Mouse (Mus musculus): ENCODE data around the gene Rbm26.

Rbm26 gene

DNA sequence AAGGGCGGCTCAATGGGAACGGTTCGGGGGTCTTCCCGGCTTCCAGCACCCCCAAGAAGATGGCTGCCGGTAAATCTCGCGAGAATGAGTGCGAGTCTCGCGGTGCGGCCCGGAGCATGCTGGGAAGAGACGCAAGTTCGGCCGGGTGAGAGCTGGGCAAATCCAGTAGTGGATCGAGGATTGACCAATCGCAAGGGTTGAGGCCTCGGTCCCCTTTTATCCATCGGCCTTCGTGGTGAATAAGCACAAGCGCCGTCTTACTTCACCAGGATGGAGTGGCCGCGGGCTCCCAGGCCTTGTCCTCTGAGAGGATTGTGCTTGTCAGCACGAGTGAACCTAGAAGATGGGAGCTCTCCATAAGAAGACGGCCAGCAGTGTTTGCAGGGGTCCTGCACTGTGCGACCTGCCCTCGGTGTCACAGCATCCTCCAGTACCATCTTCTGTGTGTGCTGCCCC, at the start of gene Rbm26:
Gene Rbm26 (minus strand): TSS at position 90 of the 456 bp plus-strand sequence.
- DNase-seq (ENCODE audit: low spot score), result peak; percentile 95

DNA sequence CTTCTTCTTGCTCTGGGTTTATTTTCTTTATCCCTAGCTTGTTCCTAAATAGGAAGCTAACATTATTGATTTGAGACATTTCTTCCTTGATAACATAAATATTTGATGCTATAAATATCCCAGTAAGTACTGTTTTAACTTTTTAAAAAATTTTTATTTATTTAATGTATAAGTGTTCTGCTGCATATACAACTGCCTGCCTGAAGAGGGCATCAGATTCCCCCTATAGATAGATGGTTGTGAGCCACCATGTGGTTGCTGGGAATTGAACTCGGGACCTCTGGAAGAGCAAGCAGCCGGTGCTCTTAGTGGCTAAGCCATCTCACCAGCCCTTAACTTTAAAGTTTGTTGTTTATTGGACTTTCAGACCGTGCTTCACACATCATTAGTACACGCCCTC, 48.7 kb upstream of the Rbm26 start:
- DNase-seq (ENCODE audit: low spot score), result no peak

DNA sequence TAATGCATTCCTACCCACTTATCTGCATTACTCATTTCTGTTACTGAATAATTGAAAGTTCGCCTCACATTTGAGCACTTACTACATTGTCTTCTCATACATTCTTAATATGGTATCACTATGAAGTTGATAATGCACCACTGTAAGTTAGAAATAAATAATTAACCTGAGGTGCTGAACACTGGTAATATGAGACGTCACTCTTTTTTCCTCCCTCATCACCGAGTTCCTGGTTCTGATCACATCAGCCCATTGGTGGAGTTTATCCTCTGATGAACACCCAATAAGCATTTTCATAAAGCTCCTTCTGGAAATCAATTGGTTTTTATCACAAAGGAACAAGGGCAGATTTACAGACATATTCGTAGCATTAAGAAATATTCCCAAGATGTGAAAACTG, 45.1 kb upstream of the Rbm26 start:
- DNase-seq (ENCODE audit: low spot score), result no peak

DNA sequence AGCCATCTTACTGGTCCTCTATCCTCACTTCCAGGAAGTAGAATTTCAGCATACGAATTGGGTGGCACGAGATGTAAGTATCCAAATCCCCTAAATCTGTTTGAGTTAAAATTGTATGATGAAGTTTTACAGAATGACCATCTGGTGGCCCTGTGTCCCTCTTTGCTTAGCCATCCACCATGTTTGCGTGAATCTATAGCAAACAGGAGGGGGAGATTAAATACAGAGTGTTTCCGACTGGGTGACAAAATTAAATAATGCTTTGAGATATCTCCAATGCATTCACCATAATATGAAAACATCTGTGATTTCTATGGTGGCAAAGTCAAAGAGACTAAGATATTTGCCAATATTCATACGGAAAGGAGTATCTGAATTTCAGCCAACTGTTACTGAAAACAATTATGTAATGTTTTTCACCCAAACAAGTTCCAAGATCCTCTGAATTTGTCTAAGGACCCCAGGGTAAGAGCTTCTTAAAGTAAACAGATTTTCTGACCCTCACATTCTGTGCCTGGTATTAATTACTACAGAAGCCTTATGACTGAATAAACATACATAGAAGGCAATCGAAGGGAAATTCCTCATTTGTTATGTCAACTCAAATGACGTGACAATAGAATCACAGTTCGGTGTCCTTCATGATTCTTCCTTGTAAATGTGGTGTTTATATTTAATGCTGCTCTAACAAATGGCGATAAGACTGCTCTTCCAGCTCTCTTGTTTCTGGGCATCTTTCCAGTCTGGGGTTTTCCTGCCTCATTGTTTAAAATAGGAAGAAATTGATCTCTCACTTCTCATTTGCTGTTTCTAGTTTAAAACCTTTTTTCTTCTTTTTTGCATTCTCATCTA, 42.6 kb upstream of the Rbm26 start:
- peak; percentile 9 for DNase-seq (ENCODE audit: low spot score)

DNA sequence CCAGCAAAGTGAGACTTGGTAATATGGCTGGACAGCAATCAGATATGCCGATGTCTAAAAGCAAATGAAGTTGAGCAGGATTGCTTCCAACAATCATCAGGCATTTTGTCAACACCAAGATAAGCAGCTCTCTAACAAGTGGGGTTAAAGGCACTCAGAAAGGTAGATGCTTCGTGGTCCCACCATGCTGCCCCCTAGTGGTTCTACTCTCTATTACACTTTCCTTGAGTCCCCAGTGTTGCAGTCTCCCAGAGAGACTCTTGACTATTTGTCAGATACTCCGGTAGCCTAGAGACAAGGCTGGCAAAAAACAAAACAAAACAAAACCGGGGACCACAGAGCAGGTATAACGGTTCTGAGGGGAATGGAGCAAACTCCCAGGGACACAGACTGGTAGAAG, 21.3 kb upstream of the Rbm26 start:
- no peak for DNase-seq (ENCODE audit: low spot score)

DNA sequence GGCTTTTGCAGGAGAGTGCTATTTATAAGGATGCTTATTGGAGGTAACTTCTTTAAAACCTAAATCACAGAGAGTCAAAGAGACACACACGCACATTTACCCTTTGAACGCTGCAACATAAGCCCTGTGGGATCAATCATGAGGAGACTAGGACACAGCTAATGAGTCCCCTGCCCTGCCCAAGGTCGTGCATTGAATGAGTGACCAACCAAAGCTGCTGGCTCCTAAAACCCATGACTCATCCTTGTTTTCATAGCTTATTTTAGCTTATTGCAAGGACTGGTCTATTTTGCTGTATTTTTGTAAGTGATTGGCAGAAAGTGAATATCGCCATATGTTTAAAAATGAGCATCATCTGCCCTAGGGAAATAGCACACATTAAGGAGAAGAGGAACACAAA, 17.6 kb upstream of the Rbm26 start:
- DNase-seq (ENCODE audit: low spot score), result no peak

DNA sequence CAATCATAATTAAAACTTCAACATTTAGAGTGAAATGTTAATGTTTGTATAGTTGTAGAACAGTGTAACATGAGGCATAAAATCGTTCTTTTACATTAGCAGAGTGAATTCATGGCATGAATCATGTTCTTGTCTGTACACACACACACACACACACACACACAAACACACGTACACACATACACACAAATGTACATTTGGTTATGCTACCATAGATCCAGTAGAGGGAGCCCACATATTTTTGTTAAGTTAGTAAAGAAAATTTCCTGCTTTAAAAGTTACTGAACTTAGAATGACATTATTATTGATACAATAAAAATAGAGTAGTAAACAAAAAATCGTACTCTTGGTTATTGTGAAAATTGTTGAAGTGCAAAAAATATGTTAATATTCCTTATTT, 7.7 kb upstream of the Rbm26 start:
- DNase-seq (ENCODE audit: low spot score), result peak; percentile 21

DNA sequence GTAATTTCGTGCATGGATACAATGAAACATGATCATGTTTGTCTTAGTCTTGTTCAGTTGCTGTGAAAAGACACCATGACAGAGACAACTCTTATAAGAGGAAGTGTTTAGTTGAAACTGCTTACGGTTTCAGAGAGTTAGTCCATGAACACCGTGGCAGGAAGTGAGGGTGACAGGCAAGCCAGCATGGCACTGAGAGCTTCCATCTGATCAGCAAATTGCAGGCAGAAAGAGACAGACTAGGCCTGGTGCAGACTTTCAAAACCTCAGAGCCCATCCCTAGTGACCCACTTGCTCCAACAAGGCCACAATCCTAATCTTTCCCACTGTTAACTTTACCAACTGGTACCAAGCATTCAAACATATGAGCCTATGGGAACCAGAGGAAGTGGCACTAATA, 5.7 kb upstream of the Rbm26 start:
- DNase-seq (ENCODE audit: low spot score), result no peak

DNA sequence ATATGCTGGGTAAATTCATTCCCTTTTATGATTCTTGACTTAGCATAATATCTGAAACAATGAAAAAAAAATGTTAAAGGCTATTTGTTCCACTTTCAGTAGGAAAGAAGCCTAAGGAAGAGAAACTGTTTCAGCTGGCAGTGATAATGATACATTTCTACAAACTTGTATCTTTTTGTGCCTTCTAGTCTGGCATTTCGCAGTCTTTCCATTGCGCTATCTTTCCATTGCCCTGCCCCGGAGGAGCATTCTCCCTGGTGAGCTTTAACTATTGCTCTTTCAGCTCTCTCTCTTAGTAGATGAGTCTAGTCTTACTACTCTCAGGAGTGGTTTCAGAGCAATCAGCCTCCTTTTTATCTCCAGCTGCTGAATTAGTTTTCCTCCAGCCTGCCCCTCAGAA, 2.6 kb upstream of the Rbm26 start:
- no peak for DNase-seq (ENCODE audit: low spot score)

DNA sequence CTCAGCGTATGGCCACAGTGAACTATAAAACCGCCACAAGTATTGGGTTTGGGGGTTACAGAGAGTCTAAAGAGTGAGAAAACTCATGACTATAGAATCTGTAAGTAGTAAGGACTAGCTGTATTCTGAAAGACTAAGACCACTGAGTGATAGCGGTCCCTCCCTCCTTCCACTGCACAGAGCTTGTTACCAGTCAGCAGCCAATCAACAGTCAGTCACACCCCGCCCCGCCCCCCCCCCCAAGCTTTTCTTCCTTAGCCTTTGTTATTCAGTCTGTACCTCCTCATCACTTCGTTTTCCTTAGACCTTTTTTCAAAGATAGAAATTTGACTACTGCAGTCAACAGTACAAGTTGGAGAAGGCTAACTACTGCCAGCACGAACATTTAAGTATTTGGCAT, 1.9 kb upstream of the Rbm26 start:
- DNase-seq (ENCODE audit: low spot score), result no peak

DNA sequence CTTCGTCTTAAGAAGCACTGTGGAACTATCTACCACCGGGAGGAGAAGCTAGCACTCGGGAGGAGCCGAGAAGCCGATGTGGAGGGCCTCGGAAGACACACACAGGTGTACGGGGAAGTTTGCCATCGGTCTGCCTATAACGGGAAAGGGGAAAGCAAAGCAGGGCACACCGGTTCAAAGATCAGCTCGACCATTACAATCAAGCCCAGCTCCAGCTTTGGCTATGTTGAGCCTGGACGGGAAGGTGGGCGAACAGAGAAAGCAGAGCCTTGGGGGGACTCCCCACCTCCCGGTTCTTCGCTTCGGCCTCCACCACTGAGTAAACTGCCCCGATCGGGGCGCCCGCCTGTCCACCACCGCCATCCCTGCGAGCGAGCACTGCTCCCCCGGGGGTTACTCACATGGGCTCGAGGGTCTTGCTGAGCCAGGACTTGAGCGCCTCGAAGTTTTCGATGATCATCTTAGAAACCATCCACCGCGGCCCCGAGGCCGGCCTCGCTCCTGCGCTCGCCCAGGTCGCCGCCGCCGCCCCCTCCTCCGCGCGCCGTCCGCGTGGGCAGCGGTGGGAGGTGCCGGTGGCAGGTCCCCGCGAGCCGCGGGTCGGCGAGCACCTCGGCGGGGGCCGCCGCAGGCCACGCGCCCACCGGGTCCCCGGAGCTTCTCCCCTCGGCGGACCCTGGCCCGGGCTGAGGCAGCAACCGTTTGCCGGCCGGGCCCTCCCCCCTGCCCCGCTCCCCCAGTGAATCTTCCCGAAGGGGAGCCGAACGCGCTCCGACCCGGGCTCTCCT, 552 bp downstream of the Rbm26 start:
- peak; percentile 29 for DNase-seq (ENCODE audit: low spot score)

DNA sequence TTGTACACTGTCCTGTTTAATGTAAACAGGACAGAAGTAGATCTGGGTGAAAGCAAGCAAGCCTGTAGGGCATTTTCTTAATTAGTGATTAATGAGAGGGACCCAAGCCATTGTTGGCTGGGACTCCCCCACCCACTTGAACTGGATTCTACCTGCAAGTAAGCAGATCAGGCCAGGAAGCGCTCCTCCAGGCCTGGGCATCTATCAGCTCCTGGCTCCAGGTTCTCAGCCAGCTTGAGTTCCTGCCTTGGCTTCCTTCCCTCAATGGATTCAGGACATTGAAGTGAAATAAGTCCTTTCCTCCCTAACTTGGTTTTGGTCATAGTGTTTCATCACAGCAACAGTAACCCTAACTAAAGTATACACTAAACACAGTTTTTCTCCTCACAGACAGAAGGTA, 9.9 kb downstream of the Rbm26 start:
- no peak for DNase-seq (ENCODE audit: low spot score)

DNA sequence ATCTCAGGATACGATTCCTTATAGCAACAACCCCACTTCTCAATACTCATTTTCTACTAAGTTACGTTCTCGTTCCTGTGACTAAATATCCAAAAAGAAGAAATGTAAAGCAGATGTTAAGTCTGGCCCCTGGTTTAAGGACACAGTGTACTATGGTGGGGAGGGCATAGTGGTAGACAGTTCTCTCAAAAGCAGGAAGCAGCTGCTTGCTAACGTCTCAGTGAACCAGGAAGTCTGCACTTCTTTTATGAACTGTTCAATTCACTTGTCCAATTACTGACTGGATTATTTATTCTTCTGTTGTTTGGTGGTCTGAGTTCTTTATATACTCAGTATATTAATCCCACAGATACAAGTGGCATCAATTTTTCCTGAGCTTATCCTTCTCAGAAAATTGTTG, 12.3 kb downstream of the Rbm26 start:
- no peak for DNase-seq (ENCODE audit: low spot score)

DNA sequence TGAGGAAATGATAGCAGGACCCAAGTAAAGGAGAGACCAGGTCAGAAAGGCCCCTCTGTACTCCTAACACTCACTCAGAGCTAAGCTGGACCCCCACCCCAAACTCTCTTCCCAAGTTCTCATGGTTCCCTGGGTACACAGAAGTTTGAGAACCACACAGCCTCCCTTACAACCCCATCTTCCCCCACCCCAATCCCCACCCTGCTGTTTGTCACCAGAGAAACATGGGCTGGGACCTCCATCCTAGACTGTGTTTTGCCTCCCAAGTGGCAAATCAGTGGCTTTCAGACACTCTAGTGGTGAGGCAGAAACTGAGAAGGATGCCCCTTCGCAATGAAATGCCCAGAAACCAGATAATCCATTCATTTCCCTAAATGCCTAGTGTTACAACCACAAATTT, 15.8 kb downstream of the Rbm26 start:
- DNase-seq (ENCODE audit: low spot score), result no peak

DNA sequence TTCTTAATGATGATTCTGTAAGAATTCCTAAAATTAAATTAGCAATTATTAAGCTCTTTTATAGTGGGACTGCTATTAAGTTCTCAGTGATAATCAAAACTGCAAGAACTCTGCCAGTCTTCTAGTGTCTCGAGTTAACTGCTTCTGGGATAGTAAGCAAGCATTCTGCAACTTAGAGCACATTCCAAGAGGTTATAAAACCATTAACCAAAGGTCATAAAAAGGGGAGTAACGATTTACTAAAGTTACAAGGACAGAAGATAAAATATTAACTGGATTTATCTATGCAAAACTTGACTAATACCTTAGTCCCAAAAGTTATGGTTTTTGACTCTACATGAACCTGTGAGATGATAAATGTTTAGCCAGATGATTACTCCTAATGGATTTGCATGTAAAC, 18.6 kb downstream of the Rbm26 start:
- DNase-seq (ENCODE audit: low spot score), result no peak

DNA sequence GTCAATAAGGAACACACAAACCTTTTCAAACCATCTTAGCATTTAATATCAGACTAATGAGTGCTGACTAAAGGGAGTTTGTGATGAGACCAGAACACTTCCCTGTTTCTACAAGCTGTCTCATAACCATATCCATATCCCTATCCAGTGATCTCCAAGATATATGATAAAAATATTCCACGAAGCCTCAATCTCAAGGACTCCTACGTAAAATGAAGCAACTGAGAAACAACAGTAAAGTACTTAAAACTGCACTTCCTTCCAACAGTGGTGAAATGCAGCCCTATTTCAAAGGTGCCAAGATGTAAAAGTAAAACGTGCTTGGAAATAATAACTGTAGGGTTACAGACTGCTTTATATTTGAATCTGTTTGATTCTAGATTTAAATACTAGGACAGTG, 43.1 kb downstream of the Rbm26 start:
- DNase-seq (ENCODE audit: low spot score), result no peak

DNA sequence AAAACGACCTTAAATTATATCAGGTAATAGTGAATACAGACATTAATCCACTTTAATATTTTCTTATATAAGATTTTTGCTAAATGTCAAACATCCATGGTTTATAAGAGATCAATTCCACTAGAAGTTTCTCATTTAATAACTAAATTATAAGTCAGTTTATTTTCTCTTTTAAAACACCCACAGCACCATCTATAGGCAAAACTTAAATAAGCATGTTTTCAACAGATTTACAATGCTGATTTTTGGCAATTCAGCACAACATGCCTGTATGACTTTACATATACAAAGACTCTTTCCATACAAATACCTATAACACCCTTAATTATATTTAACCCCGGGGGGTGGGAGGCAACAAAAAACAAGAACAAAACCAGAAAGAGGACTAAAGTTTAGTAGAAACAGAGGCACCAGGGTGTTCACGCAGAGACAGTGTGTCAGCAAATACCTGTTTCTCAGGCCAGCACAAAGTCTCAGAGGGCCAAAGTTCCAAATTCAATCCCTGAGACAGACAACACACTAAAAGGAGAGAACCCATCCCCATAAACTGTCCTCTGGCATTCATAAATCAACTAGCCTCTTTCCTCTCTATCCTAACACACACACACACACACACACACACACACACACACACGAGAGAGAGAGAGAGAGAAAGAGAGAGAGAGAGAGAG, 49.3 kb downstream of the Rbm26 start:
- peak; percentile 3 for DNase-seq (ENCODE audit: low spot score)

DNA sequence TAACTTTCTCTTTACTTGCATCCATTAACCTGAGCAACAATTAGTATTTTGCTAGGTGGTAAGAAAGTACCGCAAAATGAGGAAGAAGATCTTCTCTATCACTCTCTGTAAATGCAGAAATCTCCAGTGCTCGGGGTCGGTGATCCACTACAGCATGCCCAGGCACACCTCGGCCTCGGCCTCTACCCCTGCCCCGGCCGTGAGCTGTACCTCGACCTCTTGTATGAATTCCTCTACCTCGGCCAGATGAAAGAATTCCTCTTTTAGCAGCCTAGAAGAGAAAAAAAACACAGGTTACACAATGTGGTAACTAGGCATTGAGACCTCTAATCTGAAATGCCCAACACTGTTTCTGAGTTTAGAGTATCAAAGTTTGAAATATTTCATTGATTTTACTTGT, 52.6 kb downstream of the Rbm26 start:
- DNase-seq (ENCODE audit: low spot score), result no peak

DNA sequence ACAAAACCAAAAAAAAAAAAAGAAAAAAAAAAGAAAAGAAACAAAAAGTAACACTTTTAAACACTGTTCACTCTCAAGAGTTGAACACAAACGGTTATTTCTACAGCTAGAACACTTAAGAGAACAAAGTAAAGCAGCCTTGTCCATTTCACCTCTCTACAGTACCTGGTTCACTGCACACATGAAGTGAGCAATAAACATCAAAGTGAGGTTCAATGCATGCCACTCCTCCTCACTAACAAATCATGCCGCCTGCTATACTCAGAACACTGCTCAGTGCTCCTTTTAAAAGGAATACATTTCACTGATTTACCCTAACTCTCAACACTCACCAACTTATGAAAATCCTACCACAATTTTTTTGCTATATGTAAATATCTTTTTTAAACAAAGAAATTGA, 61.7 kb downstream of the Rbm26 start:
- DNase-seq (ENCODE audit: low spot score), result no peak

DNA sequence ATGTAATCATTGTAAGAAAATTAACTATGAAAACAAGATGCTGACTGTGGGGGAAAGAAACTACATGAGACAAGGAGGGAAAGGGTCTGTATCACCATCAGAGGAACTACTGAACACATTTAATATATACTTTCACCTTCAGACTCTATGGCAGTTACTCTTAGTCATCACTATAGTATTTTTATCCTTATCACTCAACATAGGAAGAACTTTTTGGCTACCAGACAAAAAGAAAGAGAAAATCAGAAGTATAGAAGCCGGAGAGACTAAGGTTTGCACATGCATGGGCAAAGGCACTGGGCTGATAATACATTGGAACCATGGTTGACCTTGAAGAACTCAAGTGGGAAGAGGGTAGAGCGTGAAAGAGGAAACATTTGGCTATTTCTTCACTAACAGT, 70.9 kb downstream of the Rbm26 start:
- no peak for DNase-seq (ENCODE audit: low spot score)

DNA sequence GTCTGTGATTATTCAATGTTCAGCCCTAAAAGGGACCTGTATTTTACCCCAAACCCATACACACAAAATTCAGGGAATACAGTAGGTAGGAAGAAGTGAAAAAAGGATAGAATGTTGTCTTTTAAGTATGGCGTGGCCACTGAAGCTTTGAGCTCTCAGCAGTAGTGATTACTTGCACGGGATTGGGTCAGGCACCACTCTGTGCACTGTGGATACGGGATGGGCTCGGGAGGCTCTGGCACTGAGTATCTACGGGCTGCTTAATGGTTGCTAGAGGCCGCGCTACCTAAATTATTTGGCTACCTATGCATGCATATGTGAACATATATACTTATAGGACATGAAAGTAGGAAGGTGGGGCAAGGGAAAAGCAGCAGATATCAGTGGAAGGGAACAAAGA, 78.3 kb downstream of the Rbm26 start:
- no peak for DNase-seq (ENCODE audit: low spot score)

DNA sequence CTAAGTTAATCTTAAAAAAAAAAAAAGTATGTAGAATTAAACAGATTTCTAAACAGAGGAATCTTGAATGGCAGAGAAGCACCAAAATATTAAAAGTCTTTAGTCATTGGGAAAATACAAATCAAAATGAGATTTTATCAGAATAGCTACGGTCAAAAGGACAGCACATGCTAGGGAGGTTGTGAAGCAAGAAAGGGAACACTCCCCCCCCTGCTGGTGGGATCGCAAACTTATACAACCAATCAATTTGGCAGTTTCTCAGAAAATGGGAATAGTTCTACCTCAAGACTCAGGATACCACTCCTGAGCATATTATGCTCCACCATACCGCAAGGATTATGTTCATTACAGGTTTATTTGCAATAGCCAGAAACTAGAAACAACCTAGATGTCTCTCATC, 80.9 kb downstream of the Rbm26 start:
- DNase-seq (ENCODE audit: low spot score), result no peak

DNA sequence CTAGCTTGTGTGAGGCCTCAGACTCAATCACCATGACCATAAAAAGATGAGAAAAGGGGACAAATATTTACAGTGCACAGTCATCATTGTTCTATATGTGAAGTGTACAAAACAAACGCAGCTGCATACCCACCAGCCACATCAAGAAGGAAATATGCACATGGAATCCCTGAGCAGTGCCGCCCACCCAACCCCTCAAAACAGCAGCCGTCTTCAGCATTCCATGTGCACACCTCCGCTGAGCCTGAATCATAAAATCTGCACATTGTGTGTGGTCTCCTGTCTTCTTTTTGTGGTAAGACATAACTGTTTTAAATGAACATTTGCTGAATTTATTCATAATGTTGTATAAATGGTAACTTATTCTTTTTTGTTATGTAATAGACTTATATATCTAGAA, 90.1 kb downstream of the Rbm26 start:
- DNase-seq (ENCODE audit: low spot score), result no peak
